Mouse (Mus musculus) cerebellum, adult 2 months (tissue): Measurements from ENCODE around the gene Pgbd5. TPM values are rescaled to one million over a fixed set of nuclear protein-coding genes. Genes with fewer than 3 reads are reported as not detected.

ENCODE experiments used
- DNase-seq, 2 experiments: peaks; one replicate each; pipeline ENCODE4 v3.0.0; 2021
- H3K27ac ChIP-seq: fragments of 200-500 bp; 2 replicates; pipeline ENCODE4 v1.5.1; 2012; ENCODE audit warnings: low read length, control low read depth, inconsistent platforms; ENCODE audit not compliant: insufficient read depth
- H3K27me3 ChIP-seq: fragments of 200-500 bp; 2 replicates; pipeline ENCODE4 v1.6.1; 2012; ENCODE audit warnings: inconsistent platforms, mild to moderate bottlenecking, low read length, moderate library complexity; ENCODE audit not compliant: control insufficient read depth, insufficient read depth
- H3K4me1 ChIP-seq: fragments of 200-500 bp; 2 replicates; pipeline ENCODE4 v1.6.1; 2011; ENCODE audit warnings: low read length; ENCODE audit not compliant: control insufficient read depth, insufficient read depth
- H3K4me3 ChIP-seq: fragments of 200-500 bp; replicated peaks from 2 replicates; pipeline ENCODE3; 2011; ENCODE audit warnings: mild to moderate bottlenecking, low read depth, low read length, control low read depth; ENCODE audit not compliant: insufficient read depth
- CTCF ChIP-seq: fragments of 200-500 bp; IDR thresholded peaks from 2 replicates; pipeline ENCODE4 v1.5.1; 2011; ENCODE audit warnings: low read depth, mild to moderate bottlenecking, control low read depth, low read length, moderate library complexity, borderline replicate concordance; ENCODE audit not compliant: insufficient read depth
- POLR2A ChIP-seq: fragments of 200-500 bp; IDR thresholded peaks from 2 replicates; pipeline ENCODE4 v1.6.1; 2011; ENCODE audit warnings: low read length, control low read depth, borderline replicate concordance; ENCODE audit not compliant: insufficient read depth
- WGBS: fragments of 180-500 bp; shearing (Covaris S2); methylation state at CpG from one replicate; pipeline ENCODE4 v1.1.7; 2018; 5-methylcytosine and 5-hydroxymethylcytosine counted together
- polyA plus RNA-seq: library from polyadenylated mRNA; depleted of rRNA; stranded (reverse); fragments of >200 nt; gene quantifications from 2 replicates; pipeline ENCODE4 v1.2.3, GENCODE M21; 2012

Gene Pgbd5
- polyA plus RNA-seq, 1 experiment, result 142 TPM

DNA sequence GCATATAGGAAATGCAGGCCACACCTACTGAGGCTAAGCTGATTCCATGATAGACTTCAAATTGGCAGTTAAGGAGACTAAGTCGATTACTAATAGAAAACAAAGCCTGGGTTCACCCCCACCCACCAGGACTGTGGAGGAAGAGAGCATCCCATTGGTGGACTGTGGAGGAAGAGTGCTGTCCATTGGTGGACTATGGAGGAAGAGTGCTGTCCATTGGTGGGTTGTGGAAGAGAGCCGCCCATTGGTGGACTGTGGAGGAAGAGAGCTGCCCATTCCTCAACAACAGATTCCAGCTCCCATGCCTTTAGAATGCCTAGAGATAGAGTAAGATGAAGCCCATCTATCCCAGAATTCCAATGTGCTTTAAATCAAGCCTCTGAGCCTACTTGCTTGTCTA is 42.9 kb downstream of the Pgbd5 start:
- no peak for TF ChIP-seq POLR2A
- TF ChIP-seq CTCF, result no peak
- DNase-seq, result no peak
- Histone ChIP-seq H3K27me3 (no peaks in the 10 kb centered on the region), H3K4me1 (peaks cover 62% of the 10 kb centered on the region), H3K4me3 (no peak overlapping the region), H3K27ac (0 out of 2 replicates have a peak overlapping the region, but pooled peaks have one; percentile 47)
- WGBS, result 88% methylated on average over 2 of the region's 2 CpGs

DNA sequence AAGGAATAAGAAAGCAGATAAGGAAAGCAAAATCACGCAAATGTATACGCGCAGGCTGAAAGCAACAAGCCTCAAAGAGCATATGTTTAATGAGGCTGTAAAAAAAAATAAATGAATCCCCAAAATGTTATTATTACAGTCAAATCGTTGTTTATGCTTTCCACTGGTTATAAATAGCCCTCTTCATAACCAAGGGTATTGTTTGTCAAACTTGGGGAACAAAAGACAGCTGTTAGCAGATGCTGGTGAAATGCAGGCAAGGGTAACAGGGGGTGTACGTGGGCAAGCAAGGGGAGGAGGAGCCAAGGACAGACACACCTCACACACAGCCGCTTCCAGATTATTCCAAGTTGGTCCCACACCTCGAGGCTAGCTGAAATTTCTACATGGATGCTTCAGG is 44.1 kb downstream of the Pgbd5 start:
- no peak for DNase-seq
- Histone ChIP-seq H3K27me3 (no peaks in the 10 kb centered on the region), H3K4me1 (peaks cover 59% of the 10 kb centered on the region), H3K4me3 (no peak overlapping the region), H3K27ac (no peak overlapping the region)
- WGBS, result 78% methylated on average over 7 of the region's 7 CpGs
- TF ChIP-seq POLR2A (no peak), CTCF (no peak)

DNA sequence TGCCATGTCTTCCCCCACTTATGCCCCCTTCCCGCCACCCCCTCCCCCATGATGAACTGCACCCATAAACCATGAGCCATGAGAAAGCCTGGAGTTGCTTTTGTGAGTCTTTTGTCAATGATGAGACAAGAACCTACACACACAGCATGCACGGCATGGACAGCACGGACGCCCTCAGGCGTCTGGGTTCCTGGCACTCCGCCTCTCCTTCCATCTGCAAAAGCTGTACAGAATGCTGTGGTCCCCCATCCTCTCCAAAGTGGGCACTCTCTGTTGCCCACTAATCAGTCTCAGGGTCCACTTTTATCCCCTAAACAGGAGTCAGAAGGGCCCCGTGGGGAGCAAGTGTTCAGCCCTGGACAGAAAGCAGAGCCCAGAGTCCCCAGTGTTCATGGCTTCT is 44.5 kb downstream of the Pgbd5 start:
- Histone ChIP-seq H3K4me3 (no peak overlapping the region), H3K4me1 (peaks cover 59% of the 10 kb centered on the region), H3K27ac (no peak overlapping the region), H3K27me3 (no peaks in the 10 kb centered on the region)
- DNase-seq, result no peak
- TF ChIP-seq POLR2A (no peak), CTCF (no peak)
- 49% methylated on average over 7 of the region's 7 CpGs for WGBS

DNA sequence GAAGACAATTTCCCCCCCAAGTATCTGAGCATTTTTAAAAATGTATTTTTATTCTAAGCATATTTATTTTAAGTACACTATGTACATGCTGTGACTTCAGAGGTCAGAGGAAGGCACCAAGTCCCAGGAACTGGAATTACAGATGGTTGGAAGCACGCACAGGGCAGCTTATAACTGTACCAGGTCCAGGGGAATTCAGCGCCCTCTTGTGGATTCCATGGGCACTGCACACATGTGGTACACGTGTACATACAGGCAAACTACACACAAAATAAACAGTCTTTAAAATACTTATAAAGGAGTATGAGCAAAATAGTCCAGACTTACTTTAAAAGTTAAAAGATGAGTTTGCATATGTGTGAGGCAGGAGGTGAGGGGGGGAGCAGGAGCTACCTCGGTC is 45.5 kb downstream of the Pgbd5 start:
- H3K27ac ChIP-seq, result no peak overlapping the region
- no peak overlapping the region for H3K4me3 ChIP-seq
- peaks cover 55% of the 10 kb centered on the region for H3K4me1 ChIP-seq
- TF ChIP-seq POLR2A, result no peak
- peak; percentile 51 for TF ChIP-seq CTCF
- 78% methylated on average over 4 of the region's 4 CpGs for WGBS
- H3K27me3 ChIP-seq, result no peaks in the 10 kb centered on the region
- no peak for DNase-seq

DNA sequence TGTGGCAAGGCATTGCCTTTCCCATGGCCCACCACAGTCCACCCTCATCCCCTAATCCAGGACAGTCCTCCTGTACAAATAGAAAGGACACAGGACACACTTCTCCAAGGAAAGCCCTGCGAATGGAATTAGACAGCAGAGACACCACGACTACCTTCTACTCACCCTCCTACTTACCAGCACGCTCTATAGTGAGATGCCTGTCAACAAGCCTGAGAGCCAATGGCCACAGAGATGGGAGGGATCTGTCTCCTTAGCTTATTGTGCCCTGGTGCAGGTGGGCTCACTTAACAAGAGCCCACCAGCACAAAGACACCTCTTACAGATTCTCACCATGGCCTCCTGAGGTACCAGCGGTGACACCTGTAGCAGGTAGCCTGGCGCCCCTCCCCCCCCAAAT is 46.4 kb downstream of the Pgbd5 start:
- DNase-seq, result no peak
- no peak overlapping the region for H3K27ac ChIP-seq
- 82% methylated on average over 5 of the region's 5 CpGs for WGBS
- no peak overlapping the region for H3K4me3 ChIP-seq
- peaks cover 47% of the 10 kb centered on the region for H3K4me1 ChIP-seq
- no peaks in the 10 kb centered on the region for H3K27me3 ChIP-seq
- no peak for TF ChIP-seq CTCF
- no peak for TF ChIP-seq POLR2A

DNA sequence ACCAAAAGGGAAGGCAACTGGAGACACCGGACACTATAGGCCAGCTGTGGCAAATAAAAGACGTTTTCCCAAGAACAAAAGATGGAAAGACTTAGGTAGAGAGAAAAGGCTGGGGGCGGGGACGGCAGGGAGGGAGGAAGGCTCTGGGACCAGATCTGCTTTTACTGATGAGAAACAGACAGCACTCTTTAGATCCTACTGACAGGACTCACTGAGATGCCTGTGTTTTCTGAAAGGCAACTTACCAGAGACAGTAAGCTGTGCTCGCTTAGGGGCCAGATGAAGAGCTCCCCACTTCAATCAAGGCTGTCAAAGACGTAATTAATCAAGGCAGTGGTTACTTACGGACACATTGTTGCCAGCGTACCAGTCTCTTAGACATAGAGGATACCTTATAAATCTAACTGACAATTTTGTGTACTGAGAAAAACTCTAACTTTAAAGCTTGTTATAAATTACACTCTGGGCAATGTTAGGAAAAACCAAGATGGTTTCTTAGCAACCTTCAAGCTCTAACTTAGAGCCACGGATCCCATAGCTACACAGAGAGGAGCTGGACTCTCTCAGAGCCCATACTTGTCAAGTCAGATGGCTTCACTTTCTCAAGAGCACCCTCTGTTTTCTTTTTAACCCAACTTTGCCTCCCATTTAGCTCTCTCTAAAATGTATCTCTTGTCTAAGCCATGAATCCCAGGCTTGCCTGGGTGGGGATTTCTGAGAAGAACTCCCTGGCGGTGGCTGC is 47.0 kb downstream of the Pgbd5 start:
- Histone ChIP-seq H3K27ac (no peak overlapping the region), H3K27me3 (no peaks in the 10 kb centered on the region), H3K4me1 (peaks cover 47% of the 10 kb centered on the region), H3K4me3 (no peak overlapping the region)
- no peak for DNase-seq
- no peak for TF ChIP-seq CTCF
- TF ChIP-seq POLR2A, result no peak
- 70% methylated on average over 10 of the region's 10 CpGs for whole genome bisulfite sequencing

DNA sequence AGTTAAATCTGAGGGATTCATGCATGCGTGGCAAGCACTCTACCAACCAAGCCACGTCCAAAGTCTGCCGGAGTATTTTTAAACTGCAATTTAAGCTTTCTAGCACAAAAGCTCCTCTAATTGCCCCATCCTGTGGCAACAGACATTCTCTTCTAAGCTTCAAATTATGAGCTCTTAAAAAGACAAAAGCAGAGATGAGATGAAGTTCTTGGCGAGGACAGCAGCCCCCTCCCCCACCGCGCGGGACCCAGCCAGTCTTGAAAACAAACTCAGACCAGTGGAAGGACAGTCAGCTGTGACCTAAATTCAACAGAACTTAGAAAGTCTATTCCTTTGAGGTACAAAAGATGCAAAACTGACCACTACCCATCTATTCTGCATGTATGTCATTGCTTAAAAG is 48.3 kb downstream of the Pgbd5 start:
- peaks cover 48% of the 10 kb centered on the region for H3K4me1 ChIP-seq
- TF ChIP-seq CTCF (no peak), POLR2A (no peak)
- peak overlapping the region; percentile 7; the same call in 1 of the 2 replicates for H3K27ac ChIP-seq
- 55% methylated on average over 7 of the region's 7 CpGs for WGBS
- DNase-seq, result no peak
- no peaks in the 10 kb centered on the region for H3K27me3 ChIP-seq
- H3K4me3 ChIP-seq, result no peak overlapping the region

DNA sequence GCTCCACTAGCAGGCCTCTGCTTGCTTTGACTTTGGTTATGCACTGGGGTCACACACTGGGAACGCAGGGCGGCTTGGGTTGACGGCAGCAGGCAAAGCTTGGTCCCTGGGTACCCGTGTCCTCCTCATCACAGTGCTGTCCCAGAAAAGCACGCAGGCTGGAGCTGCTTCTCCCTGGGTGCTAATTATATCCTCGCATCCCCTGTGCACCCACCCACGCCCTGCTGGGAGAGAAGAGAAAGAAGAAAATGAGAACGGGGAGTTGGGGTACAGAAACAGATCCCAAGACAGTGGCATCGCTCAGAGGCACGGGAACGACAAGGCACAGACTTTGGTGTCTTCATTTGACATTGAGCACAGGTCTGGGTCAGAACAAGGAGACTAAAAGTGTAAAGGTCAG is 50.0 kb downstream of the Pgbd5 start:
- WGBS, result 67% methylated on average over 11 of the region's 11 CpGs
- Histone ChIP-seq H3K4me3 (no peak overlapping the region), H3K27ac (no peak overlapping the region), H3K4me1 (peaks cover 58% of the 10 kb centered on the region), H3K27me3 (no peaks in the 10 kb centered on the region)
- no peak for DNase-seq
- TF ChIP-seq CTCF (no peak), POLR2A (no peak)
